Mouse (Mus musculus): ENCODE data around the gene Fndc3b. TPM values are rescaled to one million over a fixed set of nuclear protein-coding genes. Genes with fewer than 3 reads are reported as not detected.

Fndc3b gene
- polyA plus RNA-seq, 1 experiment from 2014 or later: 10.1 TPM

DNA sequence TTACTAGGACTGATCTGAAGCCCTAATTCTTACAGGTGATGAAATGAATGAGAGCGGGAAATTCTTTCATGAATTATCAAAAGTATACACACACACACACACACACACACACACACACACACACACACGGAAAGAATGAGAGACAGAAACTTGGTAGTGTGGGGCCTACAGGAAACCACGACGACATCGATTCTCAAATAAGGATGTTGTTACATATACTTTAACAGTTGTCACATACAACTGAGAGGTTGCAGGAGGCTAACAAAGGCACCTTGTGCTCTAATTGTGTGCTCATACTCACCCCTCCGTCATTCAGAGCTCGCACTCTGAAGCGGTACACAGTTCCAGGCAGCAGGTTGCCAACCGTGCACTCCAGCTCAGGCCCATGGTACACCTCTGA lies 252.7 kb downstream of the Fndc3b start:
- no peak overlapping the region for H3K27ac ChIP-seq (replicated peaks)
- 92% methylated on average over 9 of the region's 9 CpGs for WGBS
- H3K4me2 ChIP-seq: no peak overlapping the region
- peaks cover 65% of the 10 kb centered on the region for H3K36me3 ChIP-seq
- H3K9me3 ChIP-seq: no peaks in the 10 kb centered on the region
- H3K9ac ChIP-seq: no peak overlapping the region
- no peaks in the 10 kb centered on the region for H3K4me1 ChIP-seq (replicated peaks)
- no peak for ATAC-seq (ENCODE audit: low read depth)
- no peak overlapping the region for H3K4me3 ChIP-seq
- H3K27me3 ChIP-seq: no peaks in the 10 kb centered on the region

DNA sequence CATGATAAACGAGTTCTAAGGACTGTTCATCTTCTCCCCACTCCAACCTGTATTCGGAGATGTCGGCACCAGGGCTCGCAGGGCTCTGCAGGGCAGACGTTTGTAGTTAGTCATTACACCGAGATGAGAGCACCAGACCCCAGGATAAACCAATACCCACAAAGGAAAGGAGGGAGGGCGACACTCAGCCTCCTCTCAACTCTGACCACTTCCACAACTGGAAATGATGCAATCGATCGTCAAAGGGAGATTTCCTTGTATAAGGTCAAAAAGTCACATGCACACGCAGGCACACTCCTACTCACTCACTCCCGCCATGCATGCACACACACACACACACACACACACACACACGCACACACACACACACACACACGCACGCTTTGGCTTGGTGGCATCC lies 254.6 kb downstream of the Fndc3b start:
- no peak overlapping the region for H3K4me3 ChIP-seq
- no peaks in the 10 kb centered on the region for H3K27me3 ChIP-seq
- no peaks in the 10 kb centered on the region for H3K9me3 ChIP-seq
- no peak overlapping the region for H3K27ac ChIP-seq (replicated peaks)
- no peak overlapping the region for H3K9ac ChIP-seq
- H3K4me1 ChIP-seq (replicated peaks): no peaks in the 10 kb centered on the region
- WGBS: 87% methylated on average over 14 of the region's 14 CpGs
- peaks cover 64% of the 10 kb centered on the region for H3K36me3 ChIP-seq
- no peak overlapping the region for H3K4me2 ChIP-seq
- ATAC-seq (ENCODE audit: low read depth): no peak

DNA sequence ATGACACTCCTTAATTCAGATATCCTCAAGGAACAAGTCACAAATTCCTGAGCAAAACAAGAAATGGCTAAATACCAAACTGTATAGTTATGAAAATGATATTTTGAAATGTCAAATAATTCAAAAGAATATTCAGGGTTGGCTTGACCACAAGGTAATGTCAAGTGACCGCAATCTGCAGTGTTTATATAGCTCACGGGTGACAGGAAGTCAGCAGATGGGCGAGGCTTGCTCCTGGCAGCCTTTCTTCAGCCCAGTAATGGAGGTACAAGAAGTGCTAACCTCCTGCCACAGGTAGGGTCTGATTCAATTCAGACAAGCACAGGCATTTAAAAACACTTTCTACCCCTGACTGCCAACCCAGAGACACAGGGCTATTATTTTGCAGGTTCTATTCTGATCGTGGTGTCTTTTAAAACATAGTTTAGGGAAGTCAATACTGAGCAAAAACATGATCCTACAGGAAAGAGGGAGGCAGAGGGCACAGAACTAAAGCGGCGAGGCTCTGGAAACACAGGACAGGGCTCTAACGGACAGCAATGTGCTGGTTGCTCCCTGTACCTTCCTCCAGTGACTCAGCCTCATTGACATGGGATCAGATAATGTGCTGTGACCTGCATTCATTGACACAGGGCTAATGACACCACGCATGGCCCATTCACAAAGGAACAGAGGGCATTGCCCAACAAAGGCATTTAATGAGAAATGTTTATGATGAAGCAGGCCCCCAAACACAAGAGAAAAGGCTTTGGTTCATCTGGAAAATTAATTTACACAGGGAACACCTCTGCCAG lies 256.5 kb downstream of the Fndc3b start:
- Histone ChIP-seq H3K4me1 (replicated peaks) (no peaks in the 10 kb centered on the region), H3K9ac (no peak overlapping the region), H3K4me2 (no peak overlapping the region), H3K4me3 (no peak overlapping the region), H3K27me3 (no peaks in the 10 kb centered on the region), H3K36me3 (peaks cover 67% of the 10 kb centered on the region), H3K9me3 (no peaks in the 10 kb centered on the region), H3K27ac (replicated peaks) (no peak overlapping the region)
- ATAC-seq (ENCODE audit: low read depth): no peak
- 68% methylated on average over 8 of the region's 8 CpGs for WGBS

DNA sequence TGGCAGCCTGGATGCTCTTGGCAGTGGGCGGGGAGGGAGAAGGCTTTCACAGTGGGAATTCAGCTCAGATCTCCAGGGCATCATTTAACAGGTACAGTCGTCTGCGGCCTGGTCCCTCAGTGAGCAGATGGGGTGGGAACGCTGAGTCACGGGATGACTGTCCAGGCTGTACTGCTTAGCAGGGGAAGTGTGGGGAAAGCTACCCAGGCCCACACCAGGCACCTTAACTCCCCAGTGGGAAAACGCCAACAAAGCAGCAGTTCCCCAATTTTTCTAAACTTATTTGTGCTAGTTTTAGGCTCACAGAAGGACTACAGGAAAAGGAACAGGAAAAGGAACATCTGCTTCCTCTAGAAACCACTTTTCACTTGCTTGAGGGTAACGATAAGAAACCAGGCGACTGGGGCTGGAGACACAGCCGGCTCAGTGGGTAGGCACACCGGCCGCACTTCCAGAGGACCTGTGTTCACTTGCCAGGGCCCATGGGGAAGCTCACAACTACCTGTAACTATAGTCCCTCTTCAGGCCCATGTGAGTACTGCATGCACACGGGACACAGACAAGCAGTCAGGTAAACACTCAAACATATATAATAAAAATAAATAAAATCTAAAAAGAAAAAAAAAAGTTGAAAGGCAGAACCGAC lies 257.5 kb downstream of the Fndc3b start:
- Histone ChIP-seq H3K36me3 (peaks cover 59% of the 10 kb centered on the region), H3K9me3 (no peaks in the 10 kb centered on the region), H3K4me1 (replicated peaks) (no peaks in the 10 kb centered on the region), H3K4me2 (no peak overlapping the region), H3K27ac (replicated peaks) (no peak overlapping the region), H3K4me3 (no peak overlapping the region), H3K27me3 (no peaks in the 10 kb centered on the region), H3K9ac (no peak overlapping the region)
- 87% methylated on average over 13 of the region's 13 CpGs for WGBS
- ATAC-seq (ENCODE audit: low read depth): no peak

DNA sequence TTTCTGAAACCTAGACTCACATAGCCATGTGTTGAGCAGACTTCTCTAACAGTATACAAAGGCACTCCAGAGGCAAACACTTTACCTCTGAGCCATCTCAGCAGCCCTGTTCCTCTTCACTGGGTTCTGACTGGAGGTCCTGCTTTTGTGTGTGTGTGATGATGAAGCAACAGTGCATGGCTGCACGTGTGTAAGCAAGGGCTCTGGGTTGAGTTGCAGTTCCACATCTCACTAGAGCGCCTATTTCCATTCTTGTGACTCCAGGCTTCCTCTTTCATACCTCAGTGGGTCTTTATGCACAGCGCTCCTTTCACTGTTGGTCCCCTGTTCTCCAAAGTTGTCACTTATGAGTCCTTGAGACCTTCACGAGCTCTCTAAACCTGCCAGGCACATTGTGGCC lies 261.7 kb downstream of the Fndc3b start:
- no peak overlapping the region for H3K4me2 ChIP-seq
- no peak overlapping the region for H3K4me3 ChIP-seq
- no peak overlapping the region for H3K9ac ChIP-seq
- no peak overlapping the region for H3K27ac ChIP-seq (replicated peaks)
- no peaks in the 10 kb centered on the region for H3K27me3 ChIP-seq
- H3K36me3 ChIP-seq: peaks cover 33% of the 10 kb centered on the region
- no peaks in the 10 kb centered on the region for H3K4me1 ChIP-seq (replicated peaks)
- WGBS: 91% methylated on average over 4 of the region's 4 CpGs
- no peaks in the 10 kb centered on the region for H3K9me3 ChIP-seq
- no peak for ATAC-seq (ENCODE audit: low read depth)

DNA sequence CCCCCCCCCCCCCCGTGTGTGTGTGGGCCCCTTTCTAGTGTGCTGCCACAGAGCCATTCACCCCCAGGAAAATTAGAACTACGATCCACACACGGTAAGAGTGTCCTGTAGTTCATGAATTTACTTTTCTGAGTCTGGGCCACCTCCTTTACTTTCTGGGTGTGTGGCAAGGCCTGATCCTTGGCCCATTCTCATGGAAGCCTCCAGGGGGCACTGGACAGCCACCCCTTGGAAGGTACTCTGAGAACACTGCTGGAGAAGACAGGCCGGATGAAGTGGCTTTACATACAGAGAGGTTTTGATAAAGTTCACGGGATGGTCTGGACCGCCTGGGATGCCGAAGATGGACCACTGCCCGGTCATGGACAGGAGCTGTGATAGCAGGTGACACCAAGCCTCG lies 262.7 kb downstream of the Fndc3b start:
- Histone ChIP-seq H3K36me3 (peaks cover 24% of the 10 kb centered on the region), H3K4me3 (no peak overlapping the region), H3K27me3 (no peaks in the 10 kb centered on the region), H3K4me1 (replicated peaks) (no peaks in the 10 kb centered on the region), H3K27ac (replicated peaks) (no peak overlapping the region), H3K4me2 (no peak overlapping the region), H3K9ac (no peak overlapping the region), H3K9me3 (no peaks in the 10 kb centered on the region)
- 92% methylated on average over 9 of the region's 9 CpGs for WGBS
- no peak for ATAC-seq (ENCODE audit: low read depth)

- H3K27ac ChIP-seq (replicated peaks): no peak overlapping the region
- no peak overlapping the region for H3K9ac ChIP-seq
- WGBS: 79% methylated on average over 16 of the region's 16 CpGs
- H3K27me3 ChIP-seq: no peaks in the 10 kb centered on the region
- no peaks in the 10 kb centered on the region for H3K4me1 ChIP-seq (replicated peaks)
- H3K9me3 ChIP-seq: no peaks in the 10 kb centered on the region
- ATAC-seq (ENCODE audit: low read depth): no peak
- peaks cover 14% of the 10 kb centered on the region; the same call in 1 of the 2 replicates for H3K36me3 ChIP-seq
- no peak overlapping the region for H3K4me2 ChIP-seq
- H3K4me3 ChIP-seq: no peak overlapping the region
These were observed 271.4 kb downstream of the Fndc3b start for GRCm38 (mm10) chr3:27439704-27440103.

- Histone ChIP-seq H3K36me3 (peaks cover 14% of the 10 kb centered on the region; the same call in 1 of the 2 replicates), H3K27ac (replicated peaks) (no peak overlapping the region), H3K4me3 (no peak overlapping the region), H3K27me3 (no peaks in the 10 kb centered on the region), H3K4me1 (replicated peaks) (peaks cover 7% of the 10 kb centered on the region), H3K9ac (no peak overlapping the region), H3K4me2 (no peak overlapping the region), H3K9me3 (no peaks in the 10 kb centered on the region)
- no peak for ATAC-seq (ENCODE audit: low read depth)
- 63% methylated on average over 6 of the region's 6 CpGs for WGBS
These were observed 275.9 kb downstream of the Fndc3b start for GRCm38 (mm10) chr3:27435096-27435620.

DNA sequence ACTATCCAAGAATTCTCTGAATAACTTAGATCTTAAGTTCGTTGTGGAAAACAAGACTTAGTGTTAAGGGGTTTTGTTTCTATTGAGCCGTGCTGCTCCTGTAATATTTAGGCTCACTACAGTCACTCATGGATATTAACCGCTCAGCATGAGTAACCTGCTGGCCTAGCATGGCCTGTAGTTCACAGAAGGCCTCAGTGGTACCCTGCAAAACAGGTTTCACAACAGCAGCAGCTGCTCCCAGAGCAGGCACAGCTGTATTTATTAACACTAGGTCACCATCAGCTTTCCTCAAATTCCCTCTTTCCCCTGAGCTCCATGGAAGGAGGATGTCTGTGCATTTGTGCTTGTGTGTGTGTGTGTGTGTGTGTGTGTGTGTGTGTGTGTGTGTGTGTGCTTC lies 278.1 kb downstream of the Fndc3b start:
- Histone ChIP-seq H3K27ac (replicated peaks) (no peak overlapping the region), H3K27me3 (no peaks in the 10 kb centered on the region), H3K36me3 (peaks cover 4% of the 10 kb centered on the region; the same call in 1 of the 2 replicates), H3K4me1 (replicated peaks) (peaks cover 7% of the 10 kb centered on the region), H3K9me3 (no peaks in the 10 kb centered on the region), H3K4me3 (no peak overlapping the region), H3K9ac (no peak overlapping the region), H3K4me2 (no peak overlapping the region)
- no peak for ATAC-seq (ENCODE audit: low read depth)
- WGBS: 90% methylated on average over 3 of the region's 3 CpGs

DNA sequence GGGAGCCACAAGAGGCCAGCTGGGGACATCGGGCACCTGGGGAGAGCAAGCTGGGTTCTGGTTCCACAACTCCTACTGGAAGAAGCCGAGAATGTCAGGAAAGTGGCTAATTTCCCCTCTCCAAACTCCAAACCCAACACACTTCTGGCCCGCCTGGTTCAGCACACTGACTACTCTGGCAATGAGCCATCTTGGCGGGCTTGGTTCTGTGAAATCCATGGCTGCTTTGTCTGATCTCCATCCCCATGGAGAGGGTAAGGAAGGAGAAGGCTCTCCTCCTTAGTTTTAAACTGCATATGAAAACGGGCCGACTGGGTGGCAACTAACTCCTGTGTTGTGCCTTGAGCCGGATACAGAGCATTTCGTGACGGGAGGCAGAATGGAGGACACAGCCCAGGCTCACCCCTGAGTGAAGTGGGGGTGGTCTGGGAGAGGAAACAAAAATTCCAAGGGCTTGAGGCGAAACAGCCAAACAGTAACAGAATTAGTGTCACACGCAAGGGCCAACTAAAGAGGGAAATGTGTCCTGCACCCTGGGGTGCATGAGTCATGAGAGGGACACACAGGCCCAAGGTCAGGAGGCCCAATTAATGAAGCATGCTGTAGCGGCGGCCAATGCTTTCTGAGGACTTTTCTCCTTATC lies 280.4 kb downstream of the Fndc3b start:
- Histone ChIP-seq H3K9me3 (no peaks in the 10 kb centered on the region), H3K4me1 (replicated peaks) (peaks cover 7% of the 10 kb centered on the region), H3K27me3 (no peaks in the 10 kb centered on the region), H3K27ac (replicated peaks) (no peak overlapping the region; the same call in 1 of the 2 replicates), H3K36me3 (peaks cover 10% of the 10 kb centered on the region; the same call in 1 of the 2 replicates), H3K9ac (no peak overlapping the region), H3K4me2 (no peak overlapping the region), H3K4me3 (no peak overlapping the region)
- 77% methylated on average over 13 of the region's 13 CpGs for WGBS
- ATAC-seq (ENCODE audit: low read depth): peak; percentile 36; the same call in 1 of the 2 replicates

GRCm38 (mm10) chr3:27427406-27427805 lies 283.7 kb downstream of the Fndc3b start:
- ATAC-seq (ENCODE audit: low read depth): no peak
- WGBS: 91% methylated on average over 6 of the region's 6 CpGs
- no peak overlapping the region for H3K4me2 ChIP-seq

GRCm38 (mm10) chr3:27424049-27424667 lies 286.9 kb downstream of the Fndc3b start:
- no peak for ATAC-seq (ENCODE audit: low read depth)
- Histone ChIP-seq H3K4me2 (no peak overlapping the region), H3K4me1 (replicated peaks) (no peaks in the 10 kb centered on the region), H3K9me3 (no peaks in the 10 kb centered on the region), H3K27ac (replicated peaks) (no peak overlapping the region), H3K27me3 (no peaks in the 10 kb centered on the region), H3K36me3 (peaks cover 20% of the 10 kb centered on the region; the same call in 1 of the 2 replicates), H3K4me3 (no peak overlapping the region), H3K9ac (no peak overlapping the region)
- 89% methylated on average over 11 of the region's 11 CpGs for WGBS

More at GRCm38 (mm10) chr3:27427406-27427805, 283.7 kb downstream of the Fndc3b start:
- Histone ChIP-seq H3K4me3 (no peak overlapping the region), H3K9ac (no peak overlapping the region), H3K27ac (replicated peaks) (no peak overlapping the region), H3K4me1 (replicated peaks) (peaks cover 7% of the 10 kb centered on the region), H3K9me3 (no peaks in the 10 kb centered on the region), H3K36me3 (peaks cover 16% of the 10 kb centered on the region; the same call in 1 of the 2 replicates), H3K27me3 (no peaks in the 10 kb centered on the region)

Data from neural tube, embryonic 13.5 days (tissue).